Mouse (Mus musculus) thymus, adult 2 months (tissue): ENCODE measurements around the gene Cryba1. TPM values are rescaled to one million over a fixed set of nuclear protein-coding genes. Genes with fewer than 3 reads are reported as not detected.

ENCODE experiments used
- DNase-seq: peaks from one replicate; pipeline ENCODE4 v3.0.0; 2021
- H3K27ac ChIP-seq: fragments of 200-500 bp; 2 replicates; pipeline ENCODE4 v1.5.1; 2012; ENCODE audit warnings: low read length, control low read depth; ENCODE audit not compliant: control insufficient read depth, insufficient read depth
- H3K27me3 ChIP-seq: fragments of 200-500 bp; 2 replicates; pipeline ENCODE4 v1.6.1; 2012; ENCODE audit warnings: mild to moderate bottlenecking, low read length, moderate library complexity, mixed read lengths; ENCODE audit not compliant: control insufficient read depth, insufficient read depth
- H3K36me3 ChIP-seq: fragments of 200-500 bp; 2 replicates; pipeline ENCODE4 v1.6.1; 2012; ENCODE audit warnings: mild to moderate bottlenecking, low read length, moderate library complexity; ENCODE audit not compliant: control insufficient read depth, insufficient read depth
- H3K4me1 ChIP-seq: fragments of 200-500 bp; replicated peaks from 2 replicates; pipeline ENCODE4 v1.6.1; 2012; ENCODE audit warnings: low read length; ENCODE audit not compliant: control insufficient read depth, insufficient read depth
- H3K4me3 ChIP-seq: fragments of 200-500 bp; 2 replicates; pipeline ENCODE4 v1.5.1; 2012; ENCODE audit warnings: mild to moderate bottlenecking, low read length, control low read depth, moderate library complexity; ENCODE audit not compliant: control insufficient read depth, insufficient read depth
- CTCF ChIP-seq: fragments of 200-500 bp; IDR thresholded peaks from 2 replicates; pipeline ENCODE4 v1.5.1; 2012; ENCODE audit warnings: mild to moderate bottlenecking, control low read depth, low read length, moderate library complexity, borderline replicate concordance; ENCODE audit not compliant: control insufficient read depth, poor library complexity, insufficient read depth; ENCODE audit errors: extremely low read depth
- POLR2A ChIP-seq: fragments of 200-500 bp; IDR thresholded peaks from 2 replicates; pipeline ENCODE4 v1.6.1; 2012; ENCODE audit warnings: mild to moderate bottlenecking, low read length, control low read depth, moderate library complexity; ENCODE audit not compliant: control insufficient read depth, poor library complexity, insufficient read depth; ENCODE audit errors: extremely low read depth
- WGBS: fragments of 180-500 bp; shearing (Covaris S2); methylation state at CpG from one replicate; pipeline ENCODE4 v1.1.7; 2018; 5-methylcytosine and 5-hydroxymethylcytosine counted together
- polyA plus RNA-seq: library from polyadenylated mRNA; depleted of rRNA; stranded (reverse); fragments of >200 nt; gene quantifications from 2 replicates; pipeline ENCODE4 v1.2.3, GENCODE M21; 2012

Cryba1 gene
- polyA plus RNA-seq, 1 experiment = 0.13 TPM

DNA sequence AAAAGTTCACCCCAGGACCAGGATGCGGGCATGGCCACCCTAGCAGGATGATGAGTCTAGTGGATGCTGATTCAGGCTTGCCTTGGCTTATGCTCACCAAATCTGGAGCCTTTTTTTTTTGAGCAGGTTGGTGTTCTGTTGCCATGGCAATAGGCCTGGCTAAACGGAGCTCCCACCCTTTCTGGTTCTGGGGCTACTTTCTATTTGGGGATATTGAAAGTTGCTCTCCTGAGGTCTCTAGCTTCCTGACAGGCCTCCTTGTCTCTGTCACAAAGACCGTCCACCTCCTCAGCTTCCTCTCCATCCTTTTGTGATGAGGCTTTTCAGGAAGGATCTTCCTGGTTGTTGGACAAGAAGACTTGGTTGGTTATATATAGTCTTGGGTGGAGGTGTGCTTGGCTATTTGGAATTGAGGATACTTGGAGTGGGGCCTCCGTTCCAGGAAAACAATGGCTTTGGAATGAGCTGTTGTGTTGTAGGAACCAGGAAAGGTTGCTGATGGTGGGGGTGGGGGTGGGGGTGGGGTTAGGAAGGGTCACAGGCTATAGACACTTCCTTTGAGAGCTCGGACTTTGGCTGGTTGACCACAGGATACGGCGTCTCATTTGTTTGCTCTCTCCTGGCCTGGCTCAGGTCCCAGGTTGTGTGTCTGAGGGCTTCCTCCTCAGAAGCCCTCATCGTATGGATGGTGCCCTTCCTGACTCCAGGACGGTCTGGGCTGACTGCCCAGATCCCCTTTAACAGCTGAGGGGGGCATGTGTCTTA, 39.8 kb upstream of the Cryba1 start:
- TF ChIP-seq CTCF = no peak
- no peak for TF ChIP-seq POLR2A
- WGBS = 76% methylated on average over 9 of the region's 9 CpGs
- H3K27ac ChIP-seq = no peak overlapping the region
- no peak for DNase-seq
- no peak overlapping the region for H3K4me3 ChIP-seq
- no peaks in the 10 kb centered on the region for H3K27me3 ChIP-seq
- no peaks in the 10 kb centered on the region for H3K36me3 ChIP-seq
- peaks cover 37% of the 10 kb centered on the region for H3K4me1 ChIP-seq

DNA sequence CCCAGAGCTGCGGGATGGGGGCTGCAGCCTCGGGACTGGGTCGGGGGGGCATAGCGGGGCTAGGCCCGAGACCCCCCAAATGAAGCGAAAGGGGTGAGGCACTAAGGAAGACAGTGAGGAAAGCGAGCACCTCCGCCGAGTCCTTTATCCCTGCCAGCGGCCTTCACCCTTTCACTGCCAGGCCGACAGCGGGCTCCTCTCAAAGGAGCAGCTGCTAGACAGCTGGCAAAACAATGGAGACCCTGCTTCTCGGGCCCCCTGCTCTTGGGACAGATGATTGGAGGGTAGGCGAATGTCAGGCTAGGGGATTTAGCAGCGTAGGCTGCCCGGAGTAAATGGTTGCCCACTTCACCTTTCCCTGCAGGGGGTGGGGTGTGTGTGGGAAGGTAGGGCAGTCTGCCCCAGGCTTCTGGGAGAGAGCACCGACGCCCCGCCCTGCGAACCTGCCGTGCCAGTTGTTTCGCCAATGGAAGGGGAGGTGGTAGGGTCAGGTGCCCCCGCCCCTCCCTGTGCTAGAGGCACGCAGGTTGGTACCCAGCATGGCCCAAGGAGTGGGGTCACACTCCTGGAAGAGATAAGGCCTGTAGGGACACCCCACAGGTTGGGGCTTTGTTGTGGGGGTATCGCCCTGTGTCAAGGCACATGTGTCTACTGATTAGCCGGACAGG, 38.7 kb upstream of the Cryba1 start:
- Histone ChIP-seq H3K36me3 (no peaks in the 10 kb centered on the region), H3K4me1 (peaks cover 33% of the 10 kb centered on the region), H3K4me3 (peak overlapping the region; percentile 85), H3K27ac (no peak overlapping the region), H3K27me3 (no peaks in the 10 kb centered on the region)
- WGBS = 10% methylated on average over 26 of the region's 26 CpGs
- DNase-seq = peak; percentile 47
- no peak for TF ChIP-seq CTCF
- TF ChIP-seq POLR2A = 0 out of 2 replicates have a peak, but pooled peaks have one; percentile 38

DNA sequence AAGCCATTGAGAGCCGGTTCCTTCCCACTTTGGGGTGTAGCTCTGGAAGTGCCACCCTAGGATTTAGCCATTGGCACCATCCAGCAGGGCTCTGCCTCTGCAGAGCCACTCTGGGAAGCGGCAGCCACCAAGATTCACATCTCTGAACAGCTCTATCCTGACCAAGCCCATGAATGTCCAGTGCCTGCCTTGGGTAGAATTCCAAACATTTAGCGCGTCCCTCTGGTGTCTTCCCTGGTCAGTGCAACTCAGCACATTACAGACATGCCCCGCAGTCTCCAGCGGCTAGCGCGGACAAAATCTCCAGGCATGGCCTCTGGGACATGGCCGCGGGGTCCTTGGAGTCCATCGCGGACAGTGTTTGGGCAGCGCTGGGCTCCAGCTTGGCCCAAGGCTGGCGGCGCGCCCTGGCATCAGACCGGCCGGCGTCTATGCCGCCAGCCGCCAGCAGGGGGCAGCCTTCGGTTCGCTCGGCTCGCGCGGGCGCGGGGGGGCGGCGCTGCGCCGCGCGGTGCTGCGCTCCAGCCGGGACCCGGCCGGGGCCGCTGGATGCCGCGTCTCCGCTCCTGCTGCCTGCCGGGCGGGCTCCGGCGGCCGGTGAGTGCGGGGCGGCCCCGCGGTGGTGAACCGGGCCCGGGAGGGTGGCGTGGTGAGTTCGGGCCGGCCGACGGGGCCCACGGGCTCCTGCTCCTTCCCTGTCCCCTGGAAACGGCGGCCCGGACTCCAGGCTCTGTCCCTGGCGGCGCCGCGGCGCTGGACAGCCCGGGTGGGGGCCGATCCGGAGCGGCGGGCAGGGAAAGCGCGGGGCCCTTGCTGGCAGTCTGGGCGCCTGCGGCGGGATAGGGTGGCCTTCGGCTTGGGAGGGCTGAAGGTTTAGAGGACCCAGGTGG, 37.9 kb upstream of the Cryba1 start, which contains the start of gene Myo18a:
Gene Myo18a, plus strand, starts transcription at position 464 of the 890 bp plus-strand sequence.
- H3K27me3 ChIP-seq = no peaks in the 10 kb centered on the region
- peak within 1 kb of the TSS; percentile 85 for H3K4me3 ChIP-seq
- peak; percentile 96 for TF ChIP-seq CTCF
- TF ChIP-seq POLR2A = 0 out of 2 replicates have a peak, but pooled peaks have one; percentile 25
- H3K36me3 ChIP-seq = no peaks in the 10 kb centered on the region
- WGBS = 5% methylated on average over 77 of the region's 79 CpGs
- H3K27ac ChIP-seq = no peak within 1 kb of the TSS
- DNase-seq = peak; percentile 82
- peaks cover 33% of the 10 kb centered on the region for H3K4me1 ChIP-seq

DNA sequence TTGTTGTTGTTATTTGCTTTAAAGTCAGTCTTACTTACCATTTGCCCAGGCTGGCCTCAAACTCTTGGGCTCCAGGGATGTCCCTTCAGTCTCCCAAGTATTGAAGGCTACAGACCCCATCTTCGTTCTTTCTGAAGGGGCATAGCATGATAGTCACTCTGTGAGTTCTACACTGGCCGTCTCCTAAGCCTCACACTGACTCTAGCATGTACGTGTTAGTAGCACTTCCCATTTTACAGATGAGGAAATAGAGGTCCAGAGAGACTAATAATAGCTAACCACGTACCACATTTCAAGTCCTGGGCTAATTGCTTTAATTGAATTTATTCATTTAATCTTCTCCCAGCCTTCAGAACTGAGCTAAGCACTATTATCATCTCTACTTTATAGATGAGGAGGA, 34.9 kb upstream of the Cryba1 start:
- H3K4me3 ChIP-seq = no peak overlapping the region
- no peaks in the 10 kb centered on the region for H3K36me3 ChIP-seq
- peaks cover 16% of the 10 kb centered on the region for H3K4me1 ChIP-seq
- 80% methylated on average over 4 of the region's 4 CpGs for WGBS
- H3K27me3 ChIP-seq = no peaks in the 10 kb centered on the region
- no peak for DNase-seq
- H3K27ac ChIP-seq = no peak overlapping the region
- TF ChIP-seq CTCF (no peak), POLR2A (no peak)

DNA sequence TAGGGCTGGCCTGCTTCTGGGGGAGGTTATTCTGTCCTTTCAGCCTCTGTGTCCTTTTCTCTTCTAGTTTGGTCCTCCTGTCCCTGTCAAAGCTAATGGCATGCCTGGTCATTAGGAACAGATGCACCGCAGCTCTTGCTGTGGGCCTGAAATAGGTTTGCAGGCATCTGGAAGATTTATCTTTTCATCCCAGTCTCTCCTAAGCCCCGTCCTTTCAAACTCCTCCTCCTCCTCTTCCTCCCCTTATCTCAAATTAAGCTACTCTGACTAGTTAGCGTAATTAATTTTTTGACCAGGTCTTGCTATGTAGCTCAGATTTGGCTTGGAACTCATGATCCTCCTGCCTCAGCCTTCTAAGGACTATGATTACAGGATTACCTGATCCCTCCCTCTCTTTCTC, 28.4 kb upstream of the Cryba1 start:
- no peak for DNase-seq
- no peak overlapping the region for H3K27ac ChIP-seq
- no peak overlapping the region for H3K4me3 ChIP-seq
- WGBS = 92% methylated on average over 3 of the region's 3 CpGs
- no peaks in the 10 kb centered on the region for H3K36me3 ChIP-seq
- TF ChIP-seq CTCF (no peak), POLR2A (no peak)
- no peaks in the 10 kb centered on the region for H3K27me3 ChIP-seq
- H3K4me1 ChIP-seq = no peaks in the 10 kb centered on the region

DNA sequence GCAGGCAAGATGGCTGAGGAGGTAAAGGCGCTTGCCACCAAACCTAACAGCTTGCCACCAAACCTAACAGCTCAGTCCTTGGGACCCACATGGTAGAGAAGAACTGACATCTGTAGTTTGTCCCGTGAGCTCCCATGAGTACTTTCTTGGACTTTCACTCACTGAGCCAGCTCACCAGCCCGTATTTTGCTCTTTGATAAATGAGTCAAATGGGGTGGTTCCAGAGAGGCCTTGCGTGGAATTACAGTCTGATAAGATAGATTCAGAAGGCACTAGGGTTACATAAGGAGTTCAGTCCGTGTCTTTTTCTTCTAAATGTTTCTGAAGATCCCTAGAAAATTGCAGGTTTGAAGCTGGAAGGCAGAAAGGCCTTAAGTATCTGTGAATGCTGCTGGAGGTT, 27.4 kb upstream of the Cryba1 start:
- no peaks in the 10 kb centered on the region for H3K4me1 ChIP-seq
- no peaks in the 10 kb centered on the region for H3K27me3 ChIP-seq
- H3K27ac ChIP-seq = no peak overlapping the region
- TF ChIP-seq POLR2A (no peak), CTCF (no peak)
- DNase-seq = no peak
- 95% methylated on average over 5 of the region's 5 CpGs for WGBS
- H3K4me3 ChIP-seq = no peak overlapping the region
- no peaks in the 10 kb centered on the region for H3K36me3 ChIP-seq
